Mouse (Mus musculus) c-Kit-negative CD71-positive TER-119-positive erythroid progenitor cells, embryonic 14.5 days (primary cell): ENCODE data around the gene H3f3b.
"Not testable (repeated sequence)": the region's sequence is repeated elsewhere in the genome, so short reads cannot be mapped to it uniquely, and the experiment has no call there.

Source experiments
- DNase-seq: peaks from one replicate; pipeline ENCODE4 v3.0.0-alpha.2; 2013; ENCODE audit warnings: low read depth, low spot score

The H3f3b gene

GRCm38 (mm10) chr11:116049610-116050009 is 21.8 kb upstream of the H3f3b start:
- no peak for DNase-seq

DNA sequence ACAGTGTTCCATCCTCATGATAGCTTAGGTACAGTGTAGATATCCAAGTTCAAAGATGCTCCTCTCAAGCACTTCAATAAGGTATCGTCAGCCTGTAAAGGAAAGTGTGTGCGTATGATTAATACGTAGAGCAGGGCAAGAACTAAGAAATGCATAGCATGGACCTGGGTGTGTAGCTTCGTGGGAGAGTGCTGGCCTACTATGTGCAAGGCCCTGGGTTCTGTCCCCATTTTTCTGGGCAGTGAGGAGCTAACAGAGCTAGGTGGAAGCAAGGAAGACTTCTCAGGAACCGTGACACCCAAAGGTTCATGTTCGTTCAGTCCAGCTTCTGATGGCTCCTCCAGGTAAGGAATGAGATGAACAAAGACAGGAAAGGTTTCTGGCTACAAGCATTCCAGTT is 17.4 kb upstream of the H3f3b start:
- no peak for DNase-seq

DNA sequence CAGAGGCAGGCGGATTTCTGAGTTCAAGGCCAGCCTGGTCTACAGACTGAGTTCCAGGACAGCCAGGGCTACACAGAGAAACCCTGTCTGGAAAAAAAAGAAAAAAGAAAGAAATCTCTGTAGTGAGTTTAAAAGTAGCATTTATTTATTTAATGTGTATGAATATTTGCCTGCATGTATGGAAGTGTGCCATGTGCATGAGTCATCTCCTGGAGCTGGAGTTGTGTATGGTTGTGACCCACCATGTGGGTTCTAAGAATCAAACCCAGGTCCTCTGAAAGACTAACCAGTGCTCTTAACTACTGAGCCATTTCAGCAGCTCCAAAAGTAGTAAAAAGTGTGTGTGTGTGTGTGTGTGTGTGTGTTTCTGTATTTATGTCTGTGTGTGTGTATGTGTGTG is 15.5 kb upstream of the H3f3b start:
- no peak for DNase-seq

GRCm38 (mm10) chr11:116042372-116043138 is 14.8 kb upstream of the H3f3b start:
- no peak for DNase-seq

GRCm38 (mm10) chr11:116041833-116042232 is 14.1 kb upstream of the H3f3b start:
- no peak for DNase-seq

DNA sequence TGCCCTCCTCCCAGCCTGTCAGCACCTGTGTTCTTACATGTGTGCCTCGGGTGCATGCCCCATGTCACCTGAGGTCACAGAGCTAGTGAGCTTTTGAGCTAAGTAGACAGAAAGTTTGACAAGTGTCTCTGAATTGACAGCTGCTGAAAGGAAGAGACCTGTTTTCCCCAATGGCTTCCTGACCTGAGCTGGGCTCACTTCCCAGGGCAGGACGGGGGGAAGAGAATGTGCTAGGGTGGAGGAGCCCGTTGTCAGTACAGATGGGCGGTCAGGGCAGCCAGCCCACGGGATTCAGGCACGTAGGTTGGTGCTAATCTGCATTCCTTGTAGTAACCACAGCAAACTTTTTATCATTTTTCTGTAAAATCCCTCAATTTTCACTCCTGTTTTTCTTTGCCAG is 12.8 kb upstream of the H3f3b start:
- no peak for DNase-seq

GRCm38 (mm10) chr11:116037826-116038225 is 10.1 kb upstream of the H3f3b start:
- no peak for DNase-seq

- no peak for DNase-seq
Measured at GRCm38 (mm10) chr11:116036671-116037070, 8.9 kb upstream of the H3f3b start.

- DNase-seq: no peak
Measured at GRCm38 (mm10) chr11:116034584-116034983, 6.8 kb upstream of the H3f3b start.

GRCm38 (mm10) chr11:116030898-116031845 is 3.4 kb upstream of the H3f3b start:
- DNase-seq: peak; percentile 51

GRCm38 (mm10) chr11:116030088-116030897 is 2.5 kb upstream of the H3f3b start, which contains the start of gene Unk:
TSS of gene Unk (plus strand) at chr11:116030322.
- peak; percentile 88 for DNase-seq

DNA sequence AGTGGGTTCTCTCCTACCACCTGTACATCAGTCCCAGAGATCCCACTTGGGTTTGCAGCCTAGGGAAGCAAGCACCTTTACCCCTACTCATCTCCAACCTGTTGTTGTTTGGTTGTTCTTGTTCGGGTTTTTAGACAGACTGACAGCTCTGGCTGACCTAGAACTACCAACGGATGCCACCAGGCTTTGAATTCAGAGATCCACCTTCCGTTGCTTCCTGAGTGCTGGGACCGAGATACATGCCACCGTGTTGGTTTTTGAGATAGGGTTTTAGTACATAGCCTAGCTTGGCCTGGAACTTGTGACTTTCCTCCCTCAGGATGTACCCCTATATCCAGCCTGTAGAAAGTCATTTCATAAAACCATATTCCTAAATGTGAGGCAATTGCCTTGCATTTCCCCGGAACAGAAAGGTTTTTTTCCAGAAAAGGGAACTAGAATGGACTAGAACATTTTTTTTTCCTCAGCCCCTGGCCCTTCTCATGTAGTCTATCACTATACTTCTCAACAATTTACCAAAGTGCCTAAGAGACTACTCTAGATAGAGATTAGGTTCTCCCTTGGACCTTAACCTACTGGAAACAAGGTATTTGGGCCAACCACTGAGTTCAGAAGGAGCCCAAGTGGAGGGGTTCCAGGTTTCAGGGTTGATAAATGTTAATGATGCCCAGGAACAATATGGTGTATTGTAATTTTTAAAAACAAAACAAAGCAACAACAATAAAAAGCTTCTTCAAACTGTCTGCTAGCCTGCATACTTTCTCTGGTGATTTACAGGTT is 1.5 kb upstream of the H3f3b start:
- no peak for DNase-seq

GRCm38 (mm10) chr11:116028177-116028865 is 559 bp upstream of the H3f3b start:
- no peak for DNase-seq

- no peak for DNase-seq
Measured at GRCm38 (mm10) chr11:116025056-116025845, 2.5 kb downstream of the H3f3b start.

DNA sequence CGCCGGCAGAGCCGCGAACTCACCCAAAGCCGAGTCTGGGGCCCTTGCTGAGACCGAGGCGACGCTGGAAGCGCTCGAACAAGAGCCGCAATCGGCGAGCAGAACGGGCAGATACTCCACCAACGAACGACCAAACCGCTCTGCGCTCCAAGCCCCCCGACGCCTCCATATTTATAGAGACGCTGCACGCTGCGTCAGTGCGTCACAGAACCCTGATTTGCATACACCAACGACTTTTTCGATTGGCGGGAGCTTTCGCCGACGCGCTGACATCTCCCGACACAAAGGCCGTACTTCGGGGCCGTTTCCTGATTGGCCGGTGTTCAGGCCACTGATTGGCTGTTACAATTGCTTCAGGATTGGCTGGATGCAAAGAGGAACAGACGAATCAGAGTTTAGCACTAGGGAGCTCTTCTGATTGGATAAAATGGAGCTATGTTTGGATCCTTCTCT is 3.4 kb downstream of the H3f3b start:
- peak; percentile 97 for DNase-seq

GRCm38 (mm10) chr11:116023771-116024355 is 3.9 kb downstream of the H3f3b start:
- DNase-seq: peak; percentile 64

DNA sequence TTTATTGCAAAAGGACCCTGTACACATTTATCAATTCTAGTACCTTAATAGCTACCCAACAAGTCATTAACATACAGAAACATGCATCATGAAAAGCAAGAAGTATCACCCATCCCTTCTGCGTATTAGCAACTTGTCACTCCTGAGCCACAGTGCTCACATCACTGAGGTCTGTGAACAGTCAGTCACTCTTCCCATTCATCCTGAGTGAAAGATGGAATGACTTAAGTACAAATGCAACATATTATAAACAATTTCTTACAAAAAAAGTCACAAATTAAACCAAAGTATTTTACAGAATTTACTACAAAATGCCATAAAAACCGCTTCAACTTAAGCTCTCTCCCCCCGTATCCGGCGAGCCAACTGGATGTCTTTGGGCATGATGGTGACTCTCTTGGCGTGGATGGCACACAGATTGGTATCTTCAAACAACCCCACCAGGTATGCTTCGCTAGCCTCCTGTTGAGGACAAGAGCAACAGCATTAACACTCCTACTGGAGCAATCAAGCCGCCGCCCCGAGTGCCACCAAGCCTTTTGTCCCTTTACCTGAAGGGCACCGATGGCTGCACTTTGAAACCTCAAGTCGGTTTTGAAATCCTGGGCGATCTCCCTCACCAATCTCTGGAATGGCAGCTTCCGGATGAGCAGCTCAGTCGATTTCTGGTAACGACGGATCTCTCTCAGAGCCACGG is 4.5 kb downstream of the H3f3b start:
- not testable (repeated sequence) for DNase-seq

DNA sequence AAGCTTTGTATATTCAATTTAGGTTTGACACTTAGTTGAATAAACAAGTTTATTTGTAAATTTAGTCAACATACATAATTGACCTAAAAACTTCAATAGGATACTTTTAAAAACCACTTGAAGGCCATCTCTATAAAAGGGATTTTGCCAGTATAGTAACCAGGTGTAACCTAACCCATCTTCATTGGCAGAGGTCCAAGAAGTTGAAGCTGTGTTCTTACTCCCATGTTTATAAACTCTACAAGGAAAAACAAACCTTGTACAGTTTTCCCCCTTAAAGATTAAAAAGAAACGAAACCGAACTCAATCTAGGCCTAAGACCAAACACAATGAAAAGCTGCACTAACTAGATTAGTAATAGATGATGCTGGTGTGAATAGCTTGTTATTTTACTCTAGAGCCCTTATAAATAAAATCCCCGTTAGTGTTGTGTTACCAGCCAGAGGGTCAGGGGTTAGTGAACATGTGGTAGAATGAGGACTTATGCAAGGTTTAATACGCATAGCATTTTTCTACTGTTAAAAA is 5.4 kb downstream of the H3f3b start:
- DNase-seq: no peak
